Mouse (Mus musculus) yolk sac, embryonic 10.5 days (tissue): ENCODE data around the gene Slit1.

Experiments
- DNase-seq: peaks from one replicate; pipeline ENCODE4 v3.0.0-alpha.2; 2017; ENCODE audit warnings: low spot score

The Slit1 gene

DNA sequence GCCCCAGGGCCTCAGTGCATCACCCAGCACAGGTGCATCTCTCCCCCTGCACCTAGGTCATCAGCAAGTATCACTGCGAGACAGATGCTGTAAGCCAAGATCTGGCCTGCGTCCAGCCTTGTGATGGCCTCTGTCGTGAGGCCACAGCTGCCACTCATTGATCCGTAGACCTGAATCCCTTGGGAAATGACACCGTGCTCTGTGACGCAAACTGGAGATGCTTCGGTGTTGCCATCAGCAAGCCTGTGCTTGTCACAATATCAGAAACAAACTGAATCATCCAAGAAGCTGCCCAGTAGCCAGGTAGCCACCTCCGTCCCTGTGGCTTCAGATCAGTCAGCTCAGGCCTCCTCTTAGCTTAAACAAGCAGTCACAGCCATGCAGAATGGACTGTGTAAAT is 153.8 kb downstream of the Slit1 start:
- no peak for DNase-seq

DNA sequence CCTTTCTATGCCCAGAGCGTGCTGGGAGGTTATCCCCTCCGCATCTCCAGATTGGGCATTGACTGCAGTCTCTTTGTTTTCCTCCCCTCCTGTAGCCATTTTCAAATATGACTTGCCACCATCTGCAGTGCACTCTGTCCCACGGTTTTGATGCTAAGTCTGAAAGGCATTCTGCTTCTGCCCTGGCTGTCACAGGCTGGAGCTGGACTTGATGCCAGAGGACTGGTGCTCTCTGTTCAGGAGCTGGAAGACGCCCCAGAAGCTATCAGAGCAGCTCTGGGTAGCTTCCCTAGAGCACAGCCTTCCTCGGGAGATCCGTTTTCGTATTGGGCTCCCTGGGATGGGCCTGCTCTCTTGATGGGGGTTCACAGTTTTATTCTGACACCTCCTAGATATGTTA is 154.4 kb downstream of the Slit1 start:
- DNase-seq: no peak

DNA sequence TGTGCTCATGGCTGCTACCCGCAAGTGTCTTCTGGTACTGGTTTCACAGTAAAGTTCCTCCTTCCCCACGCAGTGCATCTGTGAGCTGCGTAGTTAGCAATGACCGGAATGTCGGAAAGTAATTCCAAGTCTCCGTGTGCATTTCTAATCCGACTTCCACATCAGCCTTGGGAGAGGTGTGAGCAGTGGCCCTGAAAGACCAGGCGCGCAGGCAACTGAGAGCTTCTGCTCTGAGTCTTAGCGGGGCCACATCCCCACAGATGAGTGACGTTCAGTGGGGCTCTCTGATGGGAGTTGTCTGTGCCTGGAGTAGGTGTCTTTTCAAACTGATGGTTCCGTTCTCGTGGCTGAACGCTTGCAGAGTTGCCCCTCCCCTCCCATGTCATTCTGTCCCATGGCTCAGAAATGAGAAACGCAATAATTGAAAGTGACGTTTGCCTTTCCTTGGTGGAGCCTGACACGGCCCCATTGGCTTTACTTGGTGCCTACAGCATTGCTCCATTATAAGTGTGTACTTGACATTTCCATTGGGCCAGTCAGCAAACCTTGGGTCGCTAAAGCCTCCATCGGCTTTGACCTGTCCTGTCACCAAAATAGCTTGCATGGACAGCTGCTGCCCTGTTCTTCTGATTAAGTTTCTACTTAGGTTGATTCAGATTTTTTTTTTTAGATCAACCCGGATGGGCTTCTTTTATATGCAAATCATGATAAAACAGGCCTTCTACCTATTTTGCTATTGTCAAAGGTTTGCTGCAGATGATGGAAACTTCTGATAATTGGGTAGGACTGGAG is 155.8 kb downstream of the Slit1 start:
- DNase-seq: no peak

DNA sequence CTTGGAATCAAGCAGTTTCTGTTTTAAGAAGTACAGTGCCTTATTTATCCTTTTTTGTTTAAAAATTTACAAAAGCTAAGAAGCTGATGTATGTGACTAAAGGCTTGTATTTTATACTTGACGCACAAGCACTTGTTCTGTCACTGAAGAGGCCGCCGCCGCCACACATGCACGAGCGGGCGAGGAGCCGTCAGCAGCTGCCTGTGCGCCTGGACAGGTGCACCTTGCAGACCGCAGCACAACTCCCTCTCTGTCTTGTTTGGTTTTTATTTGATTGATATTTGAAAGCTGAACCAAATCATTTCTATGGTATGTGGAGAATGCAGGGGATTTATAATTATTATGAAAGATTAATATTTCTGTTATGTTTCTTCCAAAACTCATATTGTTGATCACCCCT is 156.7 kb downstream of the Slit1 start:
- DNase-seq: no peak

DNA sequence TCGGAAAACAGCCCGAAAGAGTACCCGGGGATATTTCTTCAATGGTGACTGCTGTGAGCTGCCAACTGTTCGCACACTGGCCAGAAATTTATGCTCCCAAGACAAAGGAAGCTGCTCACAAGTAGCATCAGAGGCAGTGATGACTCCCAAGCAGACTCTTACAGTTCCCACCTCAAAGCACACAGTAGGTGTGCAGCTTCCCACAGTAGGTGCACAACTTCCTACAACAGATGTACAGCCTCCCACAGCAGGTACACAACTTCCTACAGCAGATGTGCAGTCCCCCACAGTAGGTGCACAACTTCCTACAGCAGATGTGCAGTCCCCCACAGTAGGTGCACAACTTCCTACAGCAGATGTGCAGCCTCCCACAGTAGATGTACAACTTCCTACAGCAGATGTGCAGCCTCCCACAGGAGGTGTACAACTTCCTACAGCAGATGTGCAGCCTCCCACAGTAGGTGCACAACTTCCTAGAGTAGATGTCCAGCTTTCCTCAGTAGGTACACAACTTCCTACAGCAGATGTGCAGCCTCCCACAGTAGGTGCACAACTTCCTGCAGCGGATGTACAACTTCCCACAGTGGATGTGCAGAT is 160.4 kb downstream of the Slit1 start:
- no peak for DNase-seq

DNA sequence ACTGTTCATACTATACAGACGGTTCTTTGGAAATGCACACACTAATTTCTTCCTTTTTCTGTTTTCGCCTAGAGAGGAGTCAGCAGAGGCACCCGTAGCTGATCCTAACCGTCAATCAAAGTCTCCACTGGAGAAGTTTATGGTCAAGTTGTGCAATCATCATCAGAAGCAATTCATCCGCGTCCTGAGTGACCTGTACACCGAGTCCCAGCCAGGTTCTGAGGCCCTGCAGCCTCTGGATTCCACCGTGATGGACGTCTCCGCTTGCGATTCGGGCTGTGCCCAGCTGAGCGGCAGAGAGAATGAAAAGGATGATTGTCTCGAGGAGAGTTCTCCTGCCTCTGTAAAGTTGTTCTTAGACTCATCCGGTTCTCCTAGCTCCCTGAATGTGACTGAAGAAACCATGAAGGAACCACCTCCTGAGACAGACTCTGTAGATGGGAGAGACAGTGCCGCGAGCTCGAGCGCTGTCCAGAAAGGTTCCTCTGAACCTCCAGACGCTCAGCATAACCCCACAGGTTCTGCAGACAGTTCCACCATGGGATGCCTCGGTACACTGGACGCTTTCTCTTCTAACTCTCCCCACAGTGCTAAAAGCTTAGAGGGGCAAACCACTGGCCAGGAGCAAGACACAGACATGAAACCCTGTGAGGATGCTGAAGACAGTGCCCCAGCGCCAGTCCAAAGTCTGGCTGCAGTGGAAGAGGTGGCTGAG is 161.6 kb downstream of the Slit1 start, which contains the start of gene Gm340:
Gene Gm340, plus strand, starts transcription at position 665 of the 715 bp plus-strand sequence.
- no peak for DNase-seq

DNA sequence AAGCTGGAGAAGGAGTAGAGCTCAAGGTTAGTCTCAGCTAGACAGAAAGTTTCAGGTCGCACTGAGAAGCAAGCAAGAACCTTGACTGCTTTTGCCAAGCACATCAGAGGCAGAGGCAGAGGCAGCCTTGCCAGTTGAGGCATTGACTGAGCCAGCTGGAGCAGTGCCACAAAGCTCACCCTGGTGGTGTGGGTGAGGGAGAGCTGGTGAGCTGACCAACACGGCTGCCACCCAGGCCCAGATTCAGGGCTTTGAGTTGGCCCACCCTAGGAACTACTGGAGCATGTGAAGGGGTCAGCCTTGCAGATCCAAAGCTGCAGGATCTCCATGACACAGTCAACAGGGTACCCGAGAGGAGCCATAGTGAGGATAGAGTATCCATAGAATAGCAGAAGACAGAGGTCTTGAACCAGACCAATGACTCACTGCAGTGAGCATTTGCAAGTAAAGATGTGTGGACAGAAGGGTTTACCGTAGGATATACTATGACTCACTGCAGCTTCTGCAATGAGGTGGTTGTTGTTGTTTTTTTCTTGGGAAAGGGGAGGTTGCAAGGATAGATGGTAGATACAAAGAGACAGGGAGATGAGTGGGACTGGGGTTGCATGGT is 164.0 kb downstream of the Slit1 start:
- no peak for DNase-seq

DNA sequence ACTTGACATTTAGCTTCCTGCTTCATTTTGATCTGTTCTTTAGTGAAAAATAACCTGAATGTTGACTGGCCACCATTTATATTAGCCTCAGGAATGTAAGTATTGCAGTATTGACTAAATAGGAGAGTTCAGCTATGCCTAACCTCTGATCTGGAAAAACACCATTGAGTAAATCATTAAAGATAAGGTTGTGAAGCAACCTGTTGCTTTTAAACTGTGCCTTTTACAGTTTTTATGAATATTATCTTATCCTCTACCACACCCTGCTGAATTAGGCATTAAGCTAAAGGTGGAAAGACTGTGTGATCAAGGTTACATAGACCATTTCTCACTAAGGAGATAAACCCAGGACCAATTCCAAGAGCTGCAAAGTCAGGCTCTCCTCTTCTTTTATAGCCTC is 165.9 kb downstream of the Slit1 start:
- DNase-seq: no peak

DNA sequence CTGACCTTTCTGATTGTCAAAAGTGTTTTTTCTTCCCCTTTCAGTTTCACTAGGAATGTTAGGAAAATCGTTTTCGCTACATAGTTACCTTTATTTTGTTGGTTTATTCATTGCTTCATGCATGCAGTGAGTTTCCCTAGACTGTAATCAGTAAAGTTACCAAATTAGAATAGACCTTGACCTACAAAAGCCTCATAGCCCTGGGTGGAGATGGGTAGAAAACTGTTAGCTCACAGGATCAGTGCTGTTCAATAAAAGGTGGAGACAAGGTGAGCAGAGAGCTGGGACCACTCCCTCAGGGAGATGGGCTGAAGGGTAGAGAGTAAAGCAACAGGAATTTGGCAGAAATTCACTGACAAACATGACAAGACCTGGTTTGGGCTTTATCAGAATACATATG is 169.8 kb downstream of the Slit1 start:
- DNase-seq: no peak

DNA sequence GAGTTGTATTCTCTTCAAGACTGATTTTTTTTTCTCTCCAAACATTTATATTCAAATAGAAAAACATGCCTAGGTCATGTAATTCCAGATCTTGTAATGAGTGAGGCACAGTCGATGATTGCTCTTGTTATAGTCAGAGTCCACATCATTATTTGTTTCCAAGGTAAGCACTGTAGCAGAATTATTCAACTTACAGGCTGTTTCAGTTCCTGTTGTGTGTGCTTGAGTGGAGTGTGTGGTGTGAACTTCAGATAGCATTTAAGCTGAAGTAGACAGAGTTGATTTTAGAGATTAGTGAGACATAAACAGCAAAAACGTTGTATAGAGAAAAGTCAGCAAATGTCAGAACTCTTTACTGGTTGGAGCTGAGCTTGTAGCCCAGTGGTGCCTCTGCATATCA is 174.7 kb downstream of the Slit1 start:
- no peak for DNase-seq

DNA sequence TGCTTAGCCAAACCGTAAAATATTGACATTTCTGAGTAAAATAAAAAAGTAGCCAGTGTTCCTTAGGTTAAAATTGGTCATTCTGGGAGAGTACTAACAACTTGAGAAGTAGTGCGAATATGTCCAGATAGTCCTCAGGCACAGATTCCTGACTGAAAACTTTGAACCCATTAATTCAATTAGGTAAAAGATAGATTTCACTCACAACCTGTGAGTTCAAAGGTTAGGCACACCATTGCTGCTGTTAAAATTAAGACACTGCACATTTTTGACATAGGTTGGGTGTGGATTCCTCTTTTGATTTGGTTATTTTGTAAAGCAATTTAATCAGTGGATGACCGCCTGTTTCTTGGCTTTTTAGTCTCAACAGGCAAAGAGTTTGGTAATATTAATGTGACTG is 182.6 kb downstream of the Slit1 start:
- DNase-seq: no peak

DNA sequence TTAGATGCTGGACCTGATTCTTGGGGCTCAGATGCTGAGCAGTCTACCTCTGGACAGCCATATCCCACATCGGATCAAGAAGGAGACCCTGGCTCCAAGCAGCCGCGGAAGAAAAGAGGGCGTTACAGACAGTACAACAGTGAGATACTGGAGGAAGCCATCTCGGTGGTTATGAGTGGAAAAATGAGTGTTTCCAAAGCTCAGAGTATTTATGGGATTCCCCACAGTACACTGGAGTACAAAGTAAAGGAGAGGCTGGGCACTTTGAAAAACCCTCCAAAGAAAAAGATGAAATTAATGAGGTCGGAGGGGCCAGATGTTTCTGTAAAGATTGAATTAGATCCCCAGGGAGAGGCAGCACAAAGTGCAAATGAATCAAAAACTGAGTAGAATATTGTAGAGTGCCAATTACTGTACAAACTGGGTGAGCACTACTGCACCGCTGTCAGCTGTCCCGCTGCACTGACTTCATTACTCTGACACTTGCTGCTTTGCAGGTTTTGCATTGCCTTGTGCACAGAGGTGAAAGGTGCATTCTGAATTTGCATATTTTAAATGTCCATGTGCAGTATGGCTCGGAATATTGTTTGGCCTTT is 184.5 kb downstream of the Slit1 start:
- no peak for DNase-seq

DNA sequence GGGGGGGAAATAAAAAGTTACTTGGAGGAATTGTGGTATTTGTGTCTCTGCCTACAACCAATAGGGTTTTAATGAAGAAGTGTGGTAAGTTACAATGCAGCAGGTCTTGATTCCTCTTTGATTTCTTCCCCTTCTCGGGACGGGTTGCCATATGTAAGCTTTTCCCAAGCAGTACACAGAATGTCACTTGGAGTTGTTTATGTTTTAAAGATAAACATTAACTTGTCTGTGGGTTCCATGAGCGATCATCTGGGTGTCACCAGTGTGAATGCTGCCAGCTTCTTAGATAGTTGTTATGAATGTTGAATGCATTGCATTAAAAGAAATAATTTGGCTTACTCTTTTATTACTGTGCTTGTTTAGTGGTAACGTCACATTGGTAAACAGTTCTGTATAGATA is 186.0 kb downstream of the Slit1 start:
- DNase-seq: no peak

DNA sequence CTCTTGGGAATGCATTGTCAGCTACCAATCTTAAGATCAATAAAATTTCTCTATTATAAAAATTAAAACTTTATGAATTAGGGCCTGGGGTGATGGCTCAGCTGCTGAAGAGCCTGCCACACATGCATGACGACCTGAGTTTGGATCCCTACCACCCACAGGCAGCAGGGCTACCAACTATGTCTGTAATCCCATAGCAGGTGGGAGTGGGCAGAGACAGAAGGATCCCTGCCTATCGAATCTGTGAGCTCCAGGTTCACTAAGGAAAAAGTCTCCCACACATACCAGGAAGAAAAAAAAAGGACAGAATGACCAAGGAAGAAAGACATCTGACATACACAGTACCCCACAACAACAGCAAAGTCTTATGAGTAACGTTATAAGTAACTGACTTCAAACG is 186.5 kb downstream of the Slit1 start:
- no peak for DNase-seq
